Mouse (Mus musculus): Measurements from ENCODE around the gene Plk3. TPM values are rescaled to one million over a fixed set of nuclear protein-coding genes. Genes with fewer than 3 reads are reported as not detected.
"Not testable (repeated sequence)": the region's sequence is repeated elsewhere in the genome, so short reads cannot be mapped to it uniquely, and the experiment has no call there.

Gene Plk3
- 10 to 100 TPM; 13.7 to 19.6 TPM for total RNA-seq (2021)
- long read RNA-seq, experiment 1, transcript Plk3-201 (15 exons, 2,378 nt), result major isoform, 18 of 23 reads
- long read RNA-seq, experiment 1, partial matches to known transcripts, result 1 of 23 reads
- long read RNA-seq, experiment 1, other reads (novel, unspliced or antisense), result 4 of 23 reads
- long read RNA-seq, experiment 2, transcript Plk3-201 (15 exons, 2,378 nt), result major isoform, 25 of 35 reads
- long read RNA-seq, experiment 2, partial matches to known transcripts, result 1 of 35 reads
- long read RNA-seq, experiment 2, other reads (novel, unspliced or antisense), result 7 of 35 reads

DNA sequence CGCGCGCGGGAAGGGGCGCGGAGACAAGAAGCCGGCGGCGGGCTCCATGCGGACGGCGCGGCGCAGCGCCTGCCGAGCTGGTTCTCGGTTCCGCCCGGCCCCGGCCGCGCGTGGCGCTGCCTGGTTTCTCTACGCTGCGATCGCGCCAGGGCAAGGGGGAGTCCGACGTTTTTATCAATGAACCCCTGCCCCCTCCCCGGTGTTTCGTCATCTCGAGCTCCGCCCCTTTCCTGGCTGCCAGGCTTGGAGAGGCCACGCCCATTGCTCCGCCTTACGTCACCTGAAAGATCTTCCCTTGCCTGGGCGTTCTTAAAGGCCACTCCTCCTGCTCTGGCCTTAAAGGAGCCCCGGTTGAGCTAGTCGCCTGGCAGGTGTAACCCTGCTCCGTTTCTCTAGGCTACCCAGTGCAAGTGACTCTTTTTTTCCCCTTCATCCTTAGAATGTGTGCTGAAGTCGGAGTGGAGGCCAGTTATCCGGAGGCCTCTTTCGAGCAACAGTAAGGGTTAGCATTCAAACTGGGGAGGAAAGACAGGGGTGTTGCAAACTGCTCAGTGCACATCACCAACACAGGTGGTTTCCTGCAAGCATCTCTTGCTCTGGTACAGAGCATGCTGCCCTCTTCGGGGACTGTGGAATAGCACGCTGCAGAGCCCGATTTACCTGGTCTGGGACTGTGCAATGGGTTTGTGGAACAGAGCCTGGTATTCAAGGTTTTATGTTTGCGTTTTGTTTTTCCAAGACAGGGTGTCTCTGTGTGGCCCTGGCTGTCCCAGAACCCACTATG lies at the start of gene Plk3:
Plk3 (minus strand) TSS at position 147 of the 784 bp plus-strand sequence.
- intact Hi-C loops (cut with DNase I), result loop anchor here (5.0 kb wide), 1 partner anchor 312 kb away; the partner anchor contains the start of gene Hpdl

DNA sequence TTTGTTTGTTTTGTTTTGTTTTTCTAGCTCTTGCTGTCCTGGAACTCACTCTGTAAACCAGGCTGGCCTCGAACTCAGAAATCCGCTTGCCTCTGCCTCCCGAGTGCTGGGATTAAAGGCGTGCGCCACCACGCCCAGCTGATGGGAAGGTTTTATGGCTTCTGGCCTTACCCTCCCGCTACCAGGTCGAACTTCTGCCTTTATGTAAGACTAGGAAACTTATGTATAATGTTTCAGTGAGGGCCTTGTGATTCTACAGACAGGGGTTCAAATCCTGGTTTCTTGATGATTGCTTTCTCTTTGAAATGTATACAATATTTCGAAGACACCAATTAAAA lies 49.0 kb upstream of the Plk3 start:
- Histone ChIP-seq H3K27ac (peak overlapping the region; percentile 87), H3K4me3 (peak overlapping the region; percentile 55)
- not testable (repeated sequence) for DNase-seq (ENCODE audit: extremely low spot score in 1 of 2, low spot score in 2 of 2)
- intact Hi-C loops (cut with DNase I), result loop anchor here (2.0 kb wide), 1 partner anchor 26 kb away; the partner anchor contains the start of gene Rps8

More for the DNA sequence above, at the start of gene Plk3:
- Histone ChIP-seq H3K4me3 (peak within 1 kb of the TSS; percentile 73), H3K27ac (peak within 1 kb of the TSS; percentile 89)
- peak; percentile 97 to 98 for DNase-seq (ENCODE audit: extremely low spot score in 1 of 2, low spot score in 2 of 2)
- TF ChIP-seq CTCF (IDR thresholded peaks at IDR 0.05), result peak; percentile 2; the same call in 1 of the 2 replicates

DNA sequence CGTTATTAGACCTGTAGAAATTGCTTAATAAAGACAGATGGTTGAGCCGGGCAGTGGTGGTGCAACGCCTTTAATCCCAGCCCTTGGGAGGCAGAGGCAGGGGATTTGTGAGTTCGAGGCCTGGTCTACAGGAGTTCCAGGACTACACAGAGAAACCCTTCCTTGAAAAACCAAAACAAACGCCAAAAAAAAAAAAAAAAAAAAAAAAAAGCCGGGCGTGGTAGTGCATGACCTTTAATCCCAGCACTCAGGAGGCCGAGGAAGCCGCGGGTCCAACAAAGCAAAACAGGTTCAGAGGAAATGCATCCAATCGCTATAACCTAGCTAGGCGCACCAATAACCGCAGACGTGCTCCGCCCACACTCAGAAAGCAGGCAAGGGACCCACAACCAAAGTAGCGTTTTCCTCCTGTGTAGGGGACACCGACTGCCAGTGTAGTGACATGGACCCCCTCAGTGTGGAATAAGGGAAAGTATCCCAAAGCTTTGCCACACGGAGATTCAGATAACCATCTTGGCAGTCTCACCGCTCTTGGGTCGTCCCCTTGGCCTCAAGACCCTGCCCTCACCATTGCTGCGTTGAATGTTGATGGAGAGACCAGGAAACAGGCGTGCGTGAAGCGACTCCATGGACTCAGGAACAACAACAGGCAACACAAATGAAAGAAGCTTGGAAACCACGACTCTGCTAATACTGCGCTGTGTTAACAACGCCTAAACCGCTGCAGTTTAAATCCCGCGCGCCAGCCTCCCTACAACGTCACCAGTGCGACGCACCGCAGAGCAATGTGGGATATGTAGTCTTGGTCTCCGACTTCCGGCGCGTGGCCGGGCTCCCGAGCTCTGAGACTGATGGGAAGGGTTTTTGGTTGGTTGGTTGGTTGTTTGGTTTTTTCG lies 48.3 kb upstream of the Plk3 start, which contains the start of gene Kif2c:
Kif2c (minus strand) TSS at position 777 of the 896 bp plus-strand sequence.
- peak; percentile 5; the same call in 1 of the 2 replicates for TF ChIP-seq CTCF (IDR thresholded peaks at IDR 0.05)
- intact Hi-C loops (cut with DNase I), result loop anchor here (2.0 kb wide), 1 partner anchor 25 kb away; the partner anchor contains the start of gene Rps8
- Histone ChIP-seq H3K4me3 (peak within 1 kb of the TSS; percentile 55), H3K27ac (peak within 1 kb of the TSS; percentile 87)
- DNase-seq (ENCODE audit: extremely low spot score in 1 of 2, low spot score in 2 of 2), result peak; percentile 89 to 94

DNA sequence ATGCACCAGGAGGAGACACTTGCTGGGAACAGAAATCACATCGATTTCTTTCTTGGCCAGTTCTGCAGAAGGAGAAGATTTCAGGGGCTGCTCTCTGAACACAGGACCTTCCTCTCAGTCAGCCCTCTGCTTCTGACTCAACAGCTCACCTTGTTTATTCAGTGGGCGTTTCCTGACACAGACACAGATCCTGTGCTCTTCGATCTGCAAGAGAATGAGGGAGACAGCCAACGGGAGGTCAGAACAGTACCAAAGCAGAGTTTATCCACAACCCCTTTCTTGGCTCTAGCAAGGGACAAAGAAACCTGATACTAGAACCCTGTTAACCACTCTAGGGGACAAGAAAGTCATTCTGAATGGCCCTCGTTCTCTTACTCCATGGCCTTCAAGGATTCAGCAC lies 36.2 kb upstream of the Plk3 start:
- Histone ChIP-seq H3K27ac (no peak overlapping the region), H3K4me3 (no peak overlapping the region)
- intact Hi-C loops (cut with DNase I), result no loop called here
- DNase-seq (ENCODE audit: extremely low spot score in 1 of 2, low spot score in 2 of 2), result no peak
- TF ChIP-seq CTCF (IDR thresholded peaks at IDR 0.05), result no peak

DNA sequence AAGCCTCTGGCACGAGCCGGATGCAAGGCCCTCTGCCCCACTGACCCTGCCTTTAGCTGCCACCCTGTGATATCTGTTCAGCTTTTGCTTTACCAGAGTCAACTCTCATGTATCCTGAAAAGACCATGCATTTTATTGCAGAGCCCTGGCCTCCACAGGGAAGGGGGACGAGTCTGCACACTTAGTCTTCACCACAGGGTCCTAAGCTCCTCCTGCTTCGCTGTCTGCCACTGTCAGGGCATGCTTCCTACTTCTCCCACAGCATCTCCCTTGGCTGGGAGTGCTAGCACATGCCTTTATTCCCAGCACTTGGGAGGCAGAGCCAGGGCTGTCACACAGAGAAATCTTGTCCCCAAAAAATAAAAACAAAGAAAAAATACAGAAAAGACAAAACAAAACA lies 27.4 kb upstream of the Plk3 start:
- no peak for TF ChIP-seq CTCF (IDR thresholded peaks at IDR 0.05)
- no peak overlapping the region for H3K27ac ChIP-seq
- no peak overlapping the region for H3K4me3 ChIP-seq
- intact Hi-C loops (cut with DNase I), result no loop called here
- no peak for DNase-seq (ENCODE audit: extremely low spot score in 1 of 2, low spot score in 2 of 2)

DNA sequence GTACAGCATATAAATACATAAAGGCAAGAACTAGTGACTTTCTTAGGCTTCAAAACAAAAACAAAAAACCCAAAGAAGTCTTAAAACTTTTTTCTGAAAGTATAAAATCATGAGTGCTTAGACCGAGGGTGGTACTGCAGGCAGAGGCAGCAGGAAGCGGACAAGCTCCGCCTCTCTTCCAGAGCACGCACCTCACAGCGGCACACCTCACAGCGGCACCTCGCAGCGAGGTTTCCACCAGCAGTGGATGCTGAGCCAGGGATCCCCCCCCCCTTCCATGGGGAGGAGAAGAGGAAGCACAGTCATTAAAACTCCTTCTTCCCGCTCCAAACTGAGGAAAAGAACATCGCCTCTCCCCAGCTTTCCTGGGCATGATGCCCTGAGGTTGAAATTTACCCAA lies 25.9 kb upstream of the Plk3 start:
- TF ChIP-seq CTCF (IDR thresholded peaks at IDR 0.05), result no peak
- no peak for DNase-seq (ENCODE audit: extremely low spot score in 1 of 2, low spot score in 2 of 2)
- Histone ChIP-seq H3K4me3 (no peak overlapping the region), H3K27ac (no peak overlapping the region)
- intact Hi-C loops (cut with DNase I), result loop anchor here (10.0 kb wide), 1 partner anchor 515 kb away; no protein-coding TSS in a partner anchor

DNA sequence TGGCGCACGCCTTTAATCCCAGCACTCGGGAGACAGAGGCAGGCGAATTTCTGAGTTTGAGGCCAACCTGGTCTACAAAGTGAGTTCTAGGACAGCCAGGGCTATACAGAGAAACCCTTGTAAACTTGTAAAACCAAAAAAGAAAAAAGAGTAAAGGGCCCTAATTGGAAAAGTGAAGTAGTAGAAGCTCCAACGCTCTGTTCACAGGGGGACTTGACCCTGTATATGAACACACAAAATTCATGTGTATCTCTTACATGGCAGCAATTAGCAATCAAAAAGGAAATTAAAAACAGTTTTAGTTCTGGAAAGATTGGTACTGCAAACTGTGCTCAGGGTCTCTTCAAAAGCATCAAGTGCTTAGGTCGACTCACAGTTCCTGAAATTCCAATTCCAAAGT lies 22.6 kb upstream of the Plk3 start:
- no peak for DNase-seq (ENCODE audit: extremely low spot score in 1 of 2, low spot score in 2 of 2)
- peak overlapping the region; percentile 90 for H3K27ac ChIP-seq
- TF ChIP-seq CTCF (IDR thresholded peaks at IDR 0.05), result no peak
- peak overlapping the region; percentile 63 for H3K4me3 ChIP-seq
- intact Hi-C loops (cut with DNase I), result loop anchor here (2.0 to 10.0 kb wide), 2 partner anchors 26 to 518 kb away; partner anchors contain the start of gene Kif2c

DNA sequence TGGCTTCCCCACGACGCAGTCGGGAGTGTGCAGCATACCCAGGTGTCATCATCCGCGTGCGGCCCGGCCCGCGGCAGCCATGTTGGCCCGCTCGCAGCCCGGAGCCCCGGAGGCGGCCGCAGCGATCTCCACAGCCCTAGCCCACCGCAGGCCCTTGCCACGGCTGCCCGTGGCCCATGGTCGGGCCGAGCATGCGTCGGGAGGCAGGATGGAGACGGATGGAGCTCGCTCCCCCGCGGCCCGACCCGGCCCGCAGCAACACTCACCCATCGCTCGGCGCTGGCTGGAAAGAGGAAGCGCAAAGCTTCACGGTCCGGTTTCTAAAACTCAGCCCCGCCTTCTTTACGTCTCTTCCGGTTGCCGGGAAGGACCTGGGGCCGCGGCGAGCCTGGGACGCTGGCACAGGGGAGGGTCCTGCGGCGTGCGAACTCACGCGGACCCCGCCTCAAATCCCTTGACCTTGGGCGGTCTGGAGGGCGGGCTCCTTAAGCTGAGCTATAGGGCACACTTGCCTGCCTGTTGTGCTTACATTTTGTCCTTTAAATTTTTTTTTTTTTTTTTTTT lies 22.1 kb upstream of the Plk3 start, which contains the start of gene Rps8:
Rps8 (minus strand) TSS at position 452 of the 564 bp plus-strand sequence.
- peak within 1 kb of the TSS; percentile 90 for H3K27ac ChIP-seq
- no peak for TF ChIP-seq CTCF (IDR thresholded peaks at IDR 0.05)
- peak; percentile 83 to 86 for DNase-seq (ENCODE audit: extremely low spot score in 1 of 2, low spot score in 2 of 2)
- intact Hi-C loops (cut with DNase I), result loop anchor here (2.0 to 10.0 kb wide), 2 partner anchors 27 to 519 kb away; partner anchors contain the start of gene Kif2c
- H3K4me3 ChIP-seq, result peak within 1 kb of the TSS; percentile 63

DNA sequence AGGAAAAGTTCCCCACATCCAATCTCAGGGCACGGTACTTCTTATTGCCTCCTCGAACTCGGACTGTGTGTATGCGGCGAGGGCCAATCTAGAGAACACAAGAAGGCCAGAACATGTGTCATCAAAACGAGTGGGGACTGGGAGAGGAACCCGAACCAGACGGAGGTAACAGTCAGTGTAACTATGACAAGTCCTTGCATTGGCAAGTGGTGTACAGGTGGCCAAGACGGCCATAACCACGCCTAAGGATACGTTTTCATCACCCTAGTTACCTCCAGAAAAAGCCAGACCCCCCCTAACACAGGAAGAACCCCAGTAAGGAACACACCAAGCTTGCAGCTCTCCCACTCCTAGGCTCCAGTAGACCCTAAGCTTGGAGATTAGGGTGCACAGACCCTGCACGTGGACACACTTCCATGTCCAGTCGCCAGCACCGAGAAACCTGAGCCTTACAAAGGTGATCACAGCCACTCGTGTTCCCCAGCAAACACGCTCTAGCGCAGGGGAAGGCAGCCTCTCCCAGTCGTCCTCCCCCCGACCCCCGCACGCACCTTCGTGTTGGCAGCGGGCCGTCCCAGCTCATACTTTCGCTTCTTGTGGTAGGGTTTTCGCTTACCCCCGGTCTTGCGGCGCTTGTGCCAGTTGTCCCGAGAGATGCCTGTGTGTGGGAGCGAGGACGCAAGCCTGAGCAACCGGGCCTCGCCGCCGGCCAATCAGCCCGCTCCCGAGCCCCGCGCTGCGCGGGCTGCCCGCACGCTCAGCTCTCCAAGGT lies 21.4 kb upstream of the Plk3 start:
- no peak for DNase-seq (ENCODE audit: extremely low spot score in 1 of 2, low spot score in 2 of 2)
- intact Hi-C loops (cut with DNase I), result loop anchor here (10.0 kb wide), 1 partner anchor 520 kb away; no protein-coding TSS in a partner anchor

DNA sequence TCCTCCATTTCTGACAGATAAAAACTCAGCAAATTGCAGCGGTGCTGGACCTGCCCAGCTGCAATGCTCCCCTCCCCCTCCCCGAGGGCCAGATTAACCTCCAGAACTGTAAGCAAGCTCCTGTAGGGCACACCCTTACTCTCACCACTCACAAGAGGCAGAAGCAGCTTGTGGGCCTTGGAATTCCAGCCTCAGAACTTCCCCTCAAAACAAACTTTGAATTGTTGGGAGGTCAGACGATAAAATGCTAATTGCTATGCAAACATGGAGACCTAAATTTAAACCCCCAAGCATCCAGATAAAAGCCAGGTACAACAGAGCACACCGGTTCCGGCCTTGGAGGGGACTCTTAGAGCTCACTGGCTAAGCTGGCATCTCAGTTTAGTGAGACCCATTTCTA lies 19.0 kb upstream of the Plk3 start:
- DNase-seq (ENCODE audit: extremely low spot score in 1 of 2, low spot score in 2 of 2), result no peak
- no peak for TF ChIP-seq CTCF (IDR thresholded peaks at IDR 0.05)
- H3K27ac ChIP-seq, result no peak overlapping the region
- no peak overlapping the region for H3K4me3 ChIP-seq
- intact Hi-C loops (cut with DNase I), result loop anchor here (10.0 kb wide), 1 partner anchor 522 kb away; no protein-coding TSS in a partner anchor

More for the DNA sequence above, 21.4 kb upstream of the Plk3 start:
- peak overlapping the region; percentile 63 for H3K4me3 ChIP-seq
- peak overlapping the region; percentile 90 for H3K27ac ChIP-seq
- TF ChIP-seq CTCF (IDR thresholded peaks at IDR 0.05), result no peak
